Mouse (Mus musculus) frontal cortex, postnatal 14 days (tissue): ENCODE measurements around the gene Catsper4.
A peak's percentile ranks its signal among the peaks of the same experiment; 100 is the strongest.
"Not testable (repeated sequence)": the region's sequence is repeated elsewhere in the genome, so short reads cannot be mapped to it uniquely, and the experiment has no call there.

Source experiments
- DNase-seq, 2 experiments: peaks; one replicate each; pipeline ENCODE4 v3.0.0; 2022; ENCODE audit warnings: low spot score in 2 of 2

Gene Catsper4

GRCm38 (mm10) chr4:134227194-134227593 is at the start of gene Catsper4:
TSS of gene Catsper4 (minus strand) at chr4:134227383.
- DNase-seq, result no peak

DNA sequence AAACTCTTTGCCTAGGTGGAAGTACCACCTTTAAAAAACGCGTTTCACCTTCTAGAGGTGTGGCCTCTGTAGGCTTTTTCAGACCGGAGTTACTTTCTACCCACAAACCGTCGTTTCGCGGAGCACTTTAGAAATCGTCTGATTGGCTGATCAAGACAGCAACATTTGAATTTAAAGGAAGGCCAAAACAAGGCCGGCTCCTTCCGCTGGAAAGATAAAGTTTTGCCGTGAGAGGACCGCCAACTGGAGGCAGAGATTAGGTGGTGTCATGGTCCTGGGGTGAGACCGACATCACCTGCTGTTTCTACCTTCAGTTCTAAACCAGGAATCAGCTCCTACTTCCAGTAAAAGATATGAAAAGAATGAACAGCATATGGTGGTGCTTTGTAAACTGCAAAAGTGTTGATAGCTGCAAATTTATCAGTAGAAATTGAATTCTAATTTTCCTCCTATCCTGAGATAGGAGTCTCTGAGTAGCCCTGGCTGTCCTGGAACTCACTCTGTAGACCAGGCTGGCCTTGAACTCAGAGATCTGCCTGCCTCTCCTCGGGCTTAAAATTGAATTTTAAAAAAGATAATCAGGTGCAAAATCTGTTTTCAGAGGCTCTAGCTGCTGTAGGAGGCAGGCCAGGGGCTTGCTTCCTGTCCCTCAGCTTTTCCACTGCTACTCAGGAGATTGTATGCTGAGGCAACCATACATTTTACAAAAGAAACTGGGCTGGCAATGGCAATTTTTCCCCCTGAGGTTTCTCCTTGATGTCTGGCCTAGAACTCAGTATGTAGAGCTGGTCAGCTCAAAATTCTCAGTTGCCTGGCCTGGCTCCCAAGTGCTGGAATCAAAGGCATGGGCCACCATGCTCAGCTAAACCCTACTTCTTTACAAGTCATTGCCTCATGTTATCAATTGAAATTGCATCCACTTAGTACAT is 46.5 kb upstream of the Catsper4 start:
- no peak for DNase-seq

GRCm38 (mm10) chr4:134272731-134273416 is 45.7 kb upstream of the Catsper4 start:
- DNase-seq, result no peak

DNA sequence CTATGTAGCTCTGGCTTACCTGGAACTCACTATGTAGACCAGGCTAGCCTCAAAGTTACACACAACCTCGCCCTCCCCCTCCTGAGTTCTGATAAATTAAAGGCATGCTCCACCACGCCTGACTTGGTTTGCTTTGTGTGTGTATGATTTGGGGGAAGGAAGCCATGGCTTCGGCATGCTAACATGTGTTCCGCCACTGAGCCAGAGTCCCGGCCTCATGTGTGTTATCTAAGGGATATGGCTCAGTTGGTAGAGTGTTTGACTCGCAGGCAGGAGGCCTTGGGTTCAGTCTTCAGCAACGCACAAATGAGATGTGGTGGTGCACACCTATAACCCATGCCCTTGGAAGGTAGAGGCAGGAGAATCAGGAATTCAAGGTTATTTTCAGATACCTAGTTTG is 44.8 kb upstream of the Catsper4 start:
- no peak for DNase-seq

DNA sequence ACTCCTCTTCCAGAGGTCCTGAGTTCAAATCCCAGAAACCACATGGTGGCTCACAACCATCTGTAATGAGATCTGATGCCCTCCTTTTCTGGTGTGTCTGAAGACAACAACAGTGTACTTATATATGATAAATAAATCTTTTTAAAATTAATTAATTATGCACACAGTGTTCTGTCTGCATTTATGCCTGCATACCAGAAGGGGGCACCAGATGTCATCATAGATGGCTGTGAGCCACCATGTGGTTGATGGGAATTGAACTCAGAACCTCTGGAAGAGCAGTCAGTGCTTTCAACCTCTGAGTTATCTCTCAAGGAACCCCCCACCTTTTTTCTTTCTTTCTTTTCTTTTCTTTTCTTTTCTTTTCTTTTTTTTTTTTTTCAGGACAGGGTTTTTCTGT is 42.4 kb upstream of the Catsper4 start:
- DNase-seq, result not testable (repeated sequence)

DNA sequence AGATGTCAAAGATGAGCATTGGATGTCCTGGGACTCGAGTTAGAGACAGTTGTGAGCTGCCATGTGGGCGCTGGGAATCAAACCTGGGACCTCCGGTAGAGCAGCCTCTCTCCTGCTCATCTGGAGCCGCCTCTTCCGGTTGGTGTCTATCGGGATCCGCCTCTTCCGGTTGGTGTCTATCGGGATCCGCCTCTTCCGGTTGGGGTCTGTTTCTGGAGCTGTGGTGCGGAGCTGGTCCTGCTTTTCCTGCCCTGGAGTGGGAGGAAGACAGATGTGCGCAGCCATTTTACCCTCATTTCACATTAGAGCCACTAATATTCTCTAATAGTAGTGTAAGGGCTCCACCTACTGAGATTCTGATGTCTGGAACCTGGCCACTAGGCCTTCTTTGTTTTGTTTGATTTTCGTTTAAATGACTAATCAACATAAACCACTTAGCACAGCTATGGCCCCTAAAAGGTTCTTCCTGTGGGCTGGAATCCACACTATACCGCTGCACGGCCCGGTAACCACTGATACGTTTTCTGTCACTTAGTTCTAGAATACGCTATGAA is 41.0 kb upstream of the Catsper4 start:
- DNase-seq, result no peak

- DNase-seq, result no peak
Observed at GRCm38 (mm10) chr4:134265860-134266585, 38.8 kb upstream of the Catsper4 start.

- DNase-seq, result no peak
Observed at GRCm38 (mm10) chr4:134263191-134263590, 36.0 kb upstream of the Catsper4 start.

- no peak for DNase-seq
Observed at GRCm38 (mm10) chr4:134258354-134258753, 31.2 kb upstream of the Catsper4 start.

- DNase-seq, result no peak
Observed at GRCm38 (mm10) chr4:134257198-134258009, 30.2 kb upstream of the Catsper4 start.

DNA sequence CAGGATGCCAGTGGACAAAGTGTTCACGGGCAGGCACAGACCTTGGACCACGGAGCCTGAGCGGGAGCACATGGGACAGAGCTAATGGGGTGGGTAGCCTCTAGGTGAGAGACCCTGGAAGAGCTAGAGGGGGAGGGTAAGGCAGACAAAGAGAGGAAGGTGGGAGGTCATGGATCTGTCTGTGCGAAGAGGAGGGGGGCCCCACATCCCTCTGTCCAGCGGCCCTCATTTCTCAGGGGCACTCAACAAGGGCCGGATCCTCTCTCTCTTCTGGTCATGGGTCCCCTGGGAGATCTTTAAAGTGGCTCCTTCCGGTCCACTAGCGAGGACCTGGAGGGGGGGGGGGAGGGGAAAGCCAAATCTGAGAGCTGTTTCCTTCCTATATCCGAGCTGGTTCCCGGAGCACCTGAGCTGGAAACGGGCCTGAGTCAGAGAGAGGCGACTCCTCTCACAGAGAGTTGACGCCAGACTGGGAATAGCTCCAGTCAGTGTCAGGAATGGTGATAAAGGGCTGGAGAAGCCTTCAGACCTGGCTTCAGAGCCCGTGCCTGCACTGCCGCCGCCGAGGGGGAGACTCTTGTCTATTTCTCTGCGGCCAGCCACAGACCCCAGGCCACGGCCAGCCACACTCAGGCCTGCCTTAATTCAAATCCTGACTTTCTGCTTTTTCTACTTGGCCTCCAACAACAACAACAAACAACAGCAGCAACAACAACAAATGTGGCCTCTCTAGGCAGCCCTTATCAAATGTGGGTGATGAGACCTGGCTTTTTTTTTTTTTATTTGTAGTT is 29.4 kb upstream of the Catsper4 start:
- no peak for DNase-seq

- no peak for DNase-seq
Observed at GRCm38 (mm10) chr4:134255854-134256253, 28.7 kb upstream of the Catsper4 start.

GRCm38 (mm10) chr4:134254835-134255234 is 27.7 kb upstream of the Catsper4 start:
- DNase-seq, result no peak

- no peak for DNase-seq
Observed at GRCm38 (mm10) chr4:134253722-134254324, 26.6 kb upstream of the Catsper4 start, which contains the start of gene Grrp1. TSS of gene Grrp1 (minus strand) at chr4:134254106.

DNA sequence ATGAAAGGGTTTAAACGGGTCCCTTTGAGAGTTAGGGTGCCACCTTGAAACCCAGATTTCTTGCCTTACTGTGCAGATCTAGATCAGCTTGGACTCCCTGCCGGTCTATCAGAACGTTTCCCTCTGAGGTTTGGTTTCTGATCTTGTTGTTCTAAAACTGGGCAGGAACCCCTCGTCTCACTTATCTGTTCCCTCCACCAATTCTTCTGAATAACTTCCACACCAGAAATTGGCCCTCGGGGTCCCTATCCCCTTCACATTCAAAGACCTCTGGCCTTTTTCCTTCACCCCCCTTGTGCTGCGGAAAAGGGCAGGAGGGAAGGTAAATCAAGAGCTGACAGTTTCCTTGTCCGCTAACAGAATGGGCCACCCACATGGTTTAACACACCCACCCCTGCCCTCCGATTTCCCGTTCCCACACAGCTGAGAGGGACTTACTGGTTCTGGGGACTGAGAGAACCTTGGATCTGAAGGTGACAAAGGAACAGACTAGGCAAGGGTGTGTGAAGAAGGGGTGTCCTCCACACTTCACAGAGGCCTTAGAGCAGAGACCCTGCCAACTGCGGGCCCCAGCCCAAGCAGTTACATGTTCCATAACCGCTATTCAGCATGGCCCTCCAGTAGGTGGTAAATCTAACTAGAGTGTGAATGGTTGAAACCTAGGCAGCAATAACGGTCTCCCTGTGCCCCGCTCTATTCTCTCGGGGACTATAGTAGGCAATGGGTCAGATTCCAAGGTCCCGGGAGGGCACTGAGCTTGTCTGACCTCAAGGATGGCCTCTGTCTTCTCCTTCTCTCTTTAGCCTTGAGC is 25.9 kb upstream of the Catsper4 start:
- no peak for DNase-seq

DNA sequence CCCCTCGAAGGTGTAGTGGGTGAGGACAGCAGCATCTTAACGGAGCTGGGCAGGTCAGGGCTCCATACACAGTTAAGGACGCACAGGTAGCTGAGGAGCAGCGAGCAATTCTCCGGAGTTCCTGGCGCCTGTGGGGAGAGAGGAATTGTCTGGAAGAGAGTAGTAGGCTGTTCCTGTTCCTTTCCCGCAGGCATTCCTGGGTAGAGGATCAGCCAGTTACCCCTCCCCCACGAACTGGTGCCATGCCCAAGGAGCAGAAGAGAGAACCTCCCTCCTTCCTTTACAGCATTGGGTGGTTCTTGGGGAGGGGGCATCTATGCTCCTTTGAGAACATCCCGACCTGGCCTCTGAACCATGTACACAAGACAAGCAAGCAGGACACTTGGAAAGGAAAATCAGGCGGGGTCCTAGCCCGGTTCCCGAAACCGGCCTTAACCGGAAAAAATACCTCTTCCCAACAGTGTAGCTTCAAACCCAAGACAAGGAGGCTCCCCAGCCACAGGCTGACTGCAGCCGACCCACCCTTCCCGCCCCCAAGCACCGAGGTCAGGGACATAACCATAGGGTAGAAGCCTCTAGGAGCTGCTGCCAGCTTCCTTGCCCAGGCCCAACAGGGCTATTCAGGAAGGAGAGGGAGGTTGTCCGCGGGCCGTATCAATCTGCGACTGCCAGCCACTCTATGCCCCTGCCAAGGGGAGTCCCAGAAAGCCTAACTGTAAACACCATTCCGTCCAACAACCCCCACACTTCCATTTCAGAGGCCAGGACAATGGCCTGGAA is 25.1 kb upstream of the Catsper4 start:
- DNase-seq, result no peak

- DNase-seq, result peak in 1 of 2 experiments; percentile 34
Observed at GRCm38 (mm10) chr4:134251241-134252130, 24.3 kb upstream of the Catsper4 start.
